In the genomic region with DNA sequence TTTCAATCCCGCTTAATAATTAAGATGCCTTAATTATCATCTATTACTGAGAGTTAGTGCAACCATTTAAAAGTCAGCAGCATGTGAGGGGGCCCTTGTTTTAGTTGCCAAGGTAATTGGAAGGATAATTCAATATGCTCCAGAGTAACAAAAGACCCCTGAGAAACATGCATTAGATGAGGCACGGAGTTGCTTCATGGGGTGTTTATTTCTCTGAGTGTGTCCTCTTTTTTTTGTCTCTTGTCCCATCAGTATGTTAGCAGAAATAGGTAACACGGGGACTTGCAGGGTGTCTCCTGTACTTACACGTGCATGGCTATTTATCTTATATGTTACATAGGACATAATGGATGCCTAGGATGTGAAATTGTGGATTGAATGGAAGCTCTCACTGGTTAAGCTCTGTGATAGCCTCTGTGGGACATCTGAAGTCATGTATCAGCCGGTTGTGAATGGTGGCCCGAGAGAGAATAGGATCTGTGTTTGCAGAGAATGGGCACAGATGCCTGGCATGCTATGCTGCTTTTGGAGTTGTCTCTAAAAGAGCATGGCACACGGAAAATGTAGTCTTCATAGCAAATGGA, we compare ENCODE assay signal across 10 mouse cellular contexts. TPM values are rescaled to one million over a fixed set of nuclear protein-coding genes. Genes with fewer than 3 reads are reported as not detected.
DNase-seq lines count a peak whose midpoint lies in the region; ATAC-seq and TF ChIP-seq lines count a peak whose summit lies in the region.
"Had no signal": no experiment of that assay in that cellular context is flagged by ENCODE, and none has a peak within 500 bp of the region (broad histone marks: within the 10 kb centered on the region; RNA-seq: fewer than 3 reads in every experiment).

No protein-coding gene starts in this region.

- peak overlapping the region; percentile 54 for H3K4me2 ChIP-seq in forebrain, embryonic 13.5 days
- peak overlapping the region; percentile 62 for H3K4me2 ChIP-seq in limb, embryonic 13.5 days (replicated peaks)

- peak overlapping the region; percentile 47 for H3K4me3 ChIP-seq in forebrain, embryonic 13.5 days
- H3K4me3 ChIP-seq in limb, embryonic 13.5 days: peak overlapping the region; percentile 36
- peak overlapping the region; percentile 0; the same call in 1 of the 2 replicates for H3K4me3 ChIP-seq in olfactory bulb, adult 2 months (ENCODE audit: insufficient read depth, low read depth, low read length)

- peak overlapping the region; percentile 87 for H3K27ac ChIP-seq in forebrain, embryonic 13.5 days
- no peak overlapping the region for H3K27ac ChIP-seq in limb, embryonic 13.5 days
- no peak overlapping the region for H3K27ac ChIP-seq in olfactory bulb, adult 2 months (ENCODE audit: insufficient read depth, low read depth, low read length)

- 5% methylated on average over 7 of the region's 7 CpGs for WGBS in forebrain, embryonic 13.5 days
- 80% methylated on average over 7 of the region's 7 CpGs for WGBS in limb, embryonic 13.5 days
- WGBS in olfactory bulb, adult 2 months: 7% methylated on average over 7 of the region's 7 CpGs

- H3K27me3 ChIP-seq in forebrain, embryonic 13.5 days: 0 out of 2 replicates have a peak, but pooled peaks cover 2% of the 10 kb centered on the region
- H3K27me3 ChIP-seq in limb, embryonic 13.5 days: no peaks in the 10 kb centered on the region

- ATAC-seq in forebrain, embryonic 13.5 days: peak; percentile 20; the same call in 1 of the 2 replicates
- ATAC-seq in limb, embryonic 13.5 days (ENCODE audit: low FRiP score, low read depth): no peak

- peak overlapping the region; percentile 76 for H3K9ac ChIP-seq in forebrain, embryonic 13.5 days
- H3K9ac ChIP-seq in limb, embryonic 13.5 days: no peak overlapping the region
- H3K9ac ChIP-seq: lung, embryonic 14.5 days had no signal

- no peak for TF ChIP-seq POLR2A in olfactory bulb, adult 2 months (IDR thresholded peaks at IDR 0.05; ENCODE audit: insufficient read depth, low read depth, low read length)

- DNase-seq in retina, embryonic 14.5 days (ENCODE audit: low spot score): peak; percentile 40
- no peak for DNase-seq in retina, postnatal 1 day
- no peak for DNase-seq in gastrocnemius, postnatal 25 days
- no peak for DNase-seq in ovary, adult 18-20 months (ENCODE audit: low spot score)
- DNase-seq: heart, adult 18-20 months; lung, embryonic 14.5 days; spleen, adult 18-20 months had no signal

- no peak for TF ChIP-seq CTCF in olfactory bulb, adult 2 months (IDR thresholded peaks at IDR 0.05; ENCODE audit: insufficient read depth, low read depth, low read length)

- peaks cover 31% of the 10 kb centered on the region for H3K4me1 ChIP-seq in forebrain, embryonic 13.5 days
- peaks cover 9% of the 10 kb centered on the region for H3K4me1 ChIP-seq in limb, embryonic 13.5 days
- H3K4me1 ChIP-seq in olfactory bulb, adult 2 months (ENCODE audit: control insufficient read depth, insufficient read depth, low read length): no peaks in the 10 kb centered on the region

- H3K36me3 ChIP-seq in forebrain, embryonic 13.5 days (ENCODE audit: poor library complexity, severe bottlenecking): no peaks in the 10 kb centered on the region
- H3K36me3 ChIP-seq in limb, embryonic 13.5 days: no peaks in the 10 kb centered on the region

- H3K9me3 ChIP-seq in forebrain, embryonic 13.5 days (replicated peaks): no peaks in the 10 kb centered on the region
- H3K9me3 ChIP-seq in limb, embryonic 13.5 days: no peaks in the 10 kb centered on the region

RNA-seq across cellular contexts. Expression of a gene that starts 1.0 kb away (rescaled TPM):
- 101 and 107 TPM in 2 replicates for polyA plus RNA-seq in forebrain, embryonic 13.5 days (2015; fragmentation: Nextera tagmentation; extraction: Ambion mirVana)
- polyA plus RNA-seq in limb, embryonic 13.5 days (2015; fragmentation: Nextera tagmentation; extraction: Ambion mirVana): 45.5 and 52.4 TPM in 2 replicates
- not detected in 2 replicates for polyA plus RNA-seq in olfactory bulb, adult 2 months (2012; ENCODE audit: insufficient read depth, insufficient read length, low replicate concordance, missing spikeins)
- 10 to 100 TPM; 21.0 to 21.5 TPM for total RNA-seq in gastrocnemius, postnatal 25 days (2021)
